ENCODE assay signal across 8 mouse cellular contexts in genomic region chr9:72791681-72792080, GRCm38 (mm10). TPM values are rescaled to one million over a fixed set of nuclear protein-coding genes. Genes with fewer than 3 reads are reported as not detected.
A peak's percentile ranks its signal among the peaks of the same experiment; 100 is the strongest.
DNase-seq lines count a peak whose midpoint lies in the region; ATAC-seq and TF ChIP-seq lines count a peak whose summit lies in the region.

No protein-coding gene starts in this region.

- H3K36me3 ChIP-seq in E14TG2a.4 (ENCODE audit: insufficient read depth, low read length) = no peaks in the 10 kb centered on the region

- ATAC-seq in megakaryocyte-erythroid progenitor cell, adult 5-6 weeks (replicated peaks; ENCODE audit: low FRiP score, low TSS enrichment, poor library complexity, severe bottlenecking) = no peak

- H3K4me3 ChIP-seq in E14TG2a.4 (replicated peaks; ENCODE audit: low read length) = peak overlapping the region; percentile 57

- peak; percentile 81 for DNase-seq in adrenal gland, adult 2 months
- peak; percentile 21 to 22 for DNase-seq in gastrocnemius, postnatal 36 days
- peak; percentile 26 for DNase-seq in kidney, adult 9 months
- peak; percentile 30 to 32 for DNase-seq in lung, postnatal 4 days
- DNase-seq in frontal cortex, adult 2 months (ENCODE audit: extremely low spot score in 1 of 2, low spot score in 1 of 2) = no peak
- no peak for DNase-seq in ovary, postnatal 14 days (ENCODE audit: low spot score)

- no peaks in the 10 kb centered on the region for H3K27me3 ChIP-seq in E14TG2a.4 (ENCODE audit: insufficient read depth, low read length)

- intact Hi-C loops in gastrocnemius, postnatal 36 days (cut with DNase I) = no loop called here

- H3K9me3 ChIP-seq in E14TG2a.4 (ENCODE audit: low read length) = no peaks in the 10 kb centered on the region

- TF ChIP-seq CTCF in E14TG2a.4 (conservative IDR thresholded peaks at IDR 0.05; ENCODE audit: low read length) = no peak

- H3K4me1 ChIP-seq in E14TG2a.4 (replicated peaks; ENCODE audit: low read depth, low read length) = peaks cover 62% of the 10 kb centered on the region

RNA-seq across cellular contexts. Expression of gene Prtg, which starts 15.0 kb away (rescaled TPM):
- under 1 TPM; 0.17 to 0.21 TPM for total RNA-seq in adrenal gland, adult 2 months (2021)
- polyA plus RNA-seq in adrenal gland, adult 2 months (2012; rRNA removed) = 0.04 and 0.07 TPM in 2 replicates
- total RNA-seq in gastrocnemius, postnatal 36 days (2021) = under 1 TPM; 0.10 to 0.26 TPM
- 1.2 and 1.4 TPM in 2 replicates for polyA plus RNA-seq in frontal cortex, adult 2 months (2012; rRNA removed)
- not detected in 2 replicates for total RNA-seq in megakaryocyte-erythroid progenitor cell, adult 5-6 weeks (2014; fragmentation: Nextera tagmentation)
- not detected in 2 replicates for total RNA-seq in megakaryocyte-erythroid progenitor cell, adult 5-6 weeks (2017)

Comparison
In these comparisons a context has a peak if more than half of its experiments do, and no peak if none do; other contexts are left out.
1. DNase-seq: peak in adrenal gland, adult 2 months (single experiment), gastrocnemius, postnatal 36 days (2 of 2), kidney, adult 9 months (single experiment) and lung, postnatal 4 days (2 of 2); none in frontal cortex, adult 2 months (0 of 2) and ovary, postnatal 14 days (single experiment).